Mouse (Mus musculus) lung, postnatal 0 days (tissue): ENCODE data around the gene Uevld. TPM values are rescaled to one million over a fixed set of nuclear protein-coding genes. Genes with fewer than 3 reads are reported as not detected.

ENCODE experiments used
- ATAC-seq: fragments of 200-750 bp; cut with Nextera tagmentation; 2 replicates; pipeline ENCODE4 v1.8.0; 2017; ENCODE audit warnings: moderate library complexity
- DNase-seq: peaks from one replicate; pipeline ENCODE4 v3.0.0-alpha.2; 2016; ENCODE audit warnings: low spot score
- H3K27ac ChIP-seq: fragments of 300-500 bp; sonication (generic); 2 replicates; pipeline ENCODE4 v1.5.1; 2014; ENCODE audit warnings: antibody characterized with exemption, mild to moderate bottlenecking, low read length, mixed read lengths
- H3K27me3 ChIP-seq: fragments of 300-500 bp; sonication (generic); replicated peaks from 2 replicates; pipeline ENCODE4 v1.6.1; 2014; ENCODE audit warnings: low read length, mixed read lengths; ENCODE audit not compliant: insufficient read depth
- H3K36me3 ChIP-seq: fragments of 300-500 bp; sonication (generic); 2 replicates; pipeline ENCODE4 v1.6.1; 2014; ENCODE audit warnings: low read length, mixed read lengths; ENCODE audit not compliant: insufficient read depth
- H3K4me1 ChIP-seq: fragments of 300-500 bp; sonication (generic); 2 replicates; pipeline ENCODE4 v1.6.1; 2014; ENCODE audit warnings: antibody characterized with exemption, low read depth, low read length, mixed read lengths; ENCODE audit not compliant: insufficient read depth
- H3K4me2 ChIP-seq: fragments of 300-500 bp; sonication (generic); replicated peaks from 2 replicates; pipeline ENCODE4 v1.6.1; 2014; ENCODE audit warnings: low read depth, mild to moderate bottlenecking, low read length, moderate library complexity, mixed read lengths
- H3K4me3 ChIP-seq: fragments of 300-500 bp; sonication (generic); 2 replicates; pipeline ENCODE4 v1.5.1; 2014; ENCODE audit warnings: low read depth, low read length
- H3K9ac ChIP-seq: fragments of 300-500 bp; sonication (generic); replicated peaks from 2 replicates; pipeline ENCODE4 v1.6.1; 2014; ENCODE audit warnings: low read depth, mild to moderate bottlenecking
- H3K9me3 ChIP-seq: fragments of 300-500 bp; sonication (generic); 2 replicates; pipeline ENCODE4 v1.6.1; 2016; ENCODE audit warnings: low read length, mixed read lengths
- CTCF ChIP-seq: IDR thresholded peaks from 2 replicates; pipeline ENCODE4 v1.5.1; 2016; ENCODE audit warnings: antibody characterized with exemption, mild to moderate bottlenecking
- EP300 ChIP-seq: IDR thresholded peaks from 2 replicates; pipeline ENCODE4 v1.6.1; 2016; ENCODE audit warnings: antibody characterized with exemption, mild to moderate bottlenecking, control low read depth
- WGBS: fragments of 180-500 bp; shearing (Covaris S2); extraction: QIAGEN DNeasy Blood & Tissue Kit; methylation state at CpG from one replicate; pipeline ENCODE4 v1.1.7; 2014; 5-methylcytosine and 5-hydroxymethylcytosine counted together
- polyA plus RNA-seq: library from polyadenylated mRNA; unstranded; fragments of >200 nt; fragmentation: Nextera tagmentation; extraction: Ambion mirVana; gene quantifications from 2 replicates; pipeline ENCODE4 v1.2.1, GENCODE M21; 2015

The Uevld gene
- polyA plus RNA-seq, 1 experiment from 2014 or later, result 4.1 TPM

GRCm38 (mm10) chr7:46983280-46983679 lies 25.0 kb upstream of the Uevld start, which contains the start of gene Gm9999:
Gene Gm9999 (plus strand): TSS chr7:46983580.
- ATAC-seq (no peak), DNase-seq (no peak)
- 87% methylated on average over 3 of the region's 3 CpGs for WGBS
- Histone ChIP-seq H3K9me3 (no peaks in the 10 kb centered on the region), H3K27ac (no peak within 1 kb of the TSS), H3K36me3 (no peaks in the 10 kb centered on the region), H3K4me2 (no peak within 1 kb of the TSS), H3K27me3 (no peaks in the 10 kb centered on the region), H3K9ac (no peak within 1 kb of the TSS), H3K4me3 (no peak within 1 kb of the TSS), H3K4me1 (peaks cover 15% of the 10 kb centered on the region; the same call in 1 of the 2 replicates)
- no peak for TF ChIP-seq EP300
- TF ChIP-seq CTCF, result no peak

GRCm38 (mm10) chr7:46975456-46975855 lies 17.1 kb upstream of the Uevld start:
- Histone ChIP-seq H3K4me2 (no peak overlapping the region), H3K4me1 (no peaks in the 10 kb centered on the region), H3K36me3 (no peaks in the 10 kb centered on the region), H3K4me3 (no peak overlapping the region), H3K9me3 (no peaks in the 10 kb centered on the region), H3K27me3 (no peaks in the 10 kb centered on the region), H3K9ac (no peak overlapping the region), H3K27ac (no peak overlapping the region)
- no peak for ATAC-seq
- 85% methylated on average over 11 of the region's 11 CpGs for WGBS
- no peak for DNase-seq
- no peak for TF ChIP-seq CTCF
- no peak for TF ChIP-seq EP300

- WGBS, result 95% methylated on average over 4 of the region's 4 CpGs
- no peak for DNase-seq
- TF ChIP-seq CTCF, result no peak
- no peak for TF ChIP-seq EP300
Observed at GRCm38 (mm10) chr7:46974648-46975047, 16.3 kb upstream of the Uevld start.

GRCm38 (mm10) chr7:46969898-46970297 lies 11.6 kb upstream of the Uevld start:
- H3K9me3 ChIP-seq, result no peaks in the 10 kb centered on the region
- TF ChIP-seq EP300 (no peak), CTCF (no peak)
- 84% methylated on average over 4 of the region's 4 CpGs for WGBS
- H3K27ac ChIP-seq, result no peak overlapping the region
- no peaks in the 10 kb centered on the region for H3K27me3 ChIP-seq
- H3K9ac ChIP-seq, result no peak overlapping the region
- H3K36me3 ChIP-seq, result no peaks in the 10 kb centered on the region
- no peaks in the 10 kb centered on the region for H3K4me1 ChIP-seq
- DNase-seq, result no peak
- no peak overlapping the region for H3K4me3 ChIP-seq
- H3K4me2 ChIP-seq, result no peak overlapping the region
- ATAC-seq, result no peak

More at GRCm38 (mm10) chr7:46974648-46975047, 16.3 kb upstream of the Uevld start:
- no peak overlapping the region for H3K4me2 ChIP-seq
- no peaks in the 10 kb centered on the region for H3K9me3 ChIP-seq
- H3K4me3 ChIP-seq, result no peak overlapping the region
- H3K4me1 ChIP-seq, result no peaks in the 10 kb centered on the region
- H3K27me3 ChIP-seq, result no peaks in the 10 kb centered on the region
- no peak overlapping the region for H3K27ac ChIP-seq
- no peak overlapping the region for H3K9ac ChIP-seq
- H3K36me3 ChIP-seq, result no peaks in the 10 kb centered on the region
- no peak for ATAC-seq

GRCm38 (mm10) chr7:46964070-46964469 lies 5.7 kb upstream of the Uevld start:
- H3K4me2 ChIP-seq, result no peak overlapping the region
- no peak overlapping the region for H3K4me3 ChIP-seq
- H3K27ac ChIP-seq, result no peak overlapping the region
- 74% methylated on average over 7 of the region's 7 CpGs for WGBS
- H3K9ac ChIP-seq, result no peak overlapping the region
- no peaks in the 10 kb centered on the region for H3K36me3 ChIP-seq
- no peaks in the 10 kb centered on the region for H3K9me3 ChIP-seq
- H3K27me3 ChIP-seq, result no peaks in the 10 kb centered on the region
- no peak for TF ChIP-seq CTCF
- no peak for TF ChIP-seq EP300
- H3K4me1 ChIP-seq, result no peaks in the 10 kb centered on the region
- ATAC-seq (no peak), DNase-seq (no peak)

GRCm38 (mm10) chr7:46962806-46963618 lies 4.7 kb upstream of the Uevld start:
- Histone ChIP-seq H3K36me3 (no peaks in the 10 kb centered on the region), H3K9ac (no peak overlapping the region), H3K9me3 (no peaks in the 10 kb centered on the region), H3K4me2 (no peak overlapping the region; the same call in 1 of the 2 replicates), H3K4me3 (no peak overlapping the region), H3K4me1 (no peaks in the 10 kb centered on the region), H3K27ac (no peak overlapping the region), H3K27me3 (no peaks in the 10 kb centered on the region)
- WGBS, result 2% methylated on average over 9 of the region's 9 CpGs
- peak; percentile 75 for ATAC-seq
- TF ChIP-seq CTCF, result peak; percentile 92
- no peak for TF ChIP-seq EP300
- DNase-seq, result peak; percentile 94
